Mouse (Mus musculus): Measurements from ENCODE around the gene Nckap1l. TPM values are rescaled to one million over a fixed set of nuclear protein-coding genes. Genes with fewer than 3 reads are reported as not detected.

The Nckap1l gene
- polyA plus RNA-seq, 1 experiment from 2014 or later: 2.4 TPM

DNA sequence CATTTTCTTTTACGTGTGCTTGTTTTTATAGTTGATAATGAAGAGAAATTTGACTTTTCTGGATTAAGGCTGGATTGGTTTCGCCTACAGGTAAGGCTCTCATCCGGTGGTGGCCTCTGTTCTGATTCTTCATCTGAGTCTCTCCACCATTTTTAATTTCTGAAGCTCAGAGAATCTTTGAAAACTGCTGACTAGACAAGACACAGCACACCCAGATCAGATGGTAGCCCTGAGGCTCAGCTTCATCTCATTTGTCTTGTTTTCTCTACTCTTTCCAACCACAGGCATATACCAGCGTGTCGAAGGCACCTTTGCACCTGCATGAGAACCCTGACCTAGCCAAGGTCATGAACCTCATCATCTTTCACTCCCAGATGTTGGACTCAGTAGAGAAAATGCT is 20.2 kb downstream of the Nckap1l start:
- no peak overlapping the region for H3K9ac ChIP-seq
- 74% methylated on average over 5 of the region's 5 CpGs for WGBS

DNA sequence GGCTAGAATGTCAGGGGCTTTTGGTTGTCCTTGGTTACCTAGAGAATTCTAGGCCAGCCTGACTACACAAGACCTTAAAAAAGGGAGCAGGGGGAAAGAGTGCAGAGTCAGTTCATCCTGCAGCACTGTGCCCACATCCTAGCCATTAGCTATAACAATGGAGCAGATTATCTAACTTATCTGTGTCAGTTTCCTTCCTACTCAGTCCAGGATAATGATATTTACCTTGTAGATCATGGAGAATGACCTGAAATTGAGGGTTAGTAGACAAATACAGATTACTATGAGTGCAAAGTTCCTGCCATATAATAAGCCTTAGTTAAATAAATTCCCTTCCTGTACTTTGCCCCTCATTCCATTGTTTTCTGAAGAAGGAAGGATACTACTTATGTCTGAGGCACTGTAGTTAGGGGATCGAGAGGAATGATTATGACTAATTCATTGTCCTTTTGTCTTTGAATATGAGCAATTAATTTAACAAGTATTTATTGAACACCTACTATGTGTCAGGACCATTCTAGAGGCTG is 25.5 kb downstream of the Nckap1l start:
- Histone ChIP-seq H3K4me2 (no peak overlapping the region), H3K4me3 (no peak overlapping the region), H3K4me1 (no peaks in the 10 kb centered on the region), H3K36me3 (no peaks in the 10 kb centered on the region), H3K27me3 (peaks cover 2% of the 10 kb centered on the region; the same call in 1 of the 2 replicates), H3K27ac (no peak overlapping the region), H3K9me3 (no peaks in the 10 kb centered on the region), H3K9ac (no peak overlapping the region)
- 75% methylated on average over 1 of the region's 1 CpGs for WGBS
- no peak for ATAC-seq (ENCODE audit: insufficient number of reproducible peaks, insufficient read depth, low FRiP score, low TSS enrichment, low read depth)

More for the DNA sequence above, 20.2 kb downstream of the Nckap1l start:
- H3K27ac ChIP-seq: no peak overlapping the region
- no peak overlapping the region for H3K4me3 ChIP-seq
- ATAC-seq (ENCODE audit: insufficient number of reproducible peaks, insufficient read depth, low FRiP score, low TSS enrichment, low read depth): no peak
- H3K9me3 ChIP-seq: no peaks in the 10 kb centered on the region
- H3K36me3 ChIP-seq: no peaks in the 10 kb centered on the region
- peaks cover 13% of the 10 kb centered on the region; the same call in 1 of the 2 replicates for H3K4me1 ChIP-seq
- no peaks in the 10 kb centered on the region for H3K27me3 ChIP-seq
- no peak overlapping the region for H3K4me2 ChIP-seq

GRCm38 (mm10) chr15:103480129-103480528 is 26.5 kb downstream of the Nckap1l start:
- H3K9ac ChIP-seq: no peak overlapping the region
- no peak overlapping the region for H3K4me3 ChIP-seq
- H3K27ac ChIP-seq: no peak overlapping the region
- WGBS: 83% methylated on average over 2 of the region's 2 CpGs
- no peaks in the 10 kb centered on the region for H3K9me3 ChIP-seq
- no peaks in the 10 kb centered on the region for H3K4me1 ChIP-seq
- no peak overlapping the region for H3K4me2 ChIP-seq
- peaks cover 2% of the 10 kb centered on the region; the same call in 1 of the 2 replicates for H3K27me3 ChIP-seq
- H3K36me3 ChIP-seq: no peaks in the 10 kb centered on the region
- ATAC-seq (ENCODE audit: insufficient number of reproducible peaks, insufficient read depth, low FRiP score, low TSS enrichment, low read depth): no peak

DNA sequence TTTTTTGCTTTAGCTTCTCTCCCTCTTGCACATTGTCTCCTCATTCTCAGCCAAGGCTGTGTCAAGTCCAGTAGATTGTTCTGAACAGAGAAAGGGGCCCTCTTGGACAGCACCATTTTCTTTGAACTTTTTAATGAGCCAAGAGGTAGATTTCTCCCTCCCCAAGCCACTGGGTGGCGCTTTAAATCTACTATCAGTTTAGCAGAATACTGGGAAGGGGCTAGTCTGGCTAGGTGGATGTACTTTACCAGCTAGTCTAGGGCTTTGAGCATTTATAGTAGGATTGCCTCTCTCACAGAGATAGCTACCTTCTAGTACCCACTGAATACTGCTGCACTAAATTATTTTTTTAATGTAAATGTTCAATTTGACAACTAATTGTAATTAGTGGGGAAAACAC is 28.9 kb downstream of the Nckap1l start:
- no peaks in the 10 kb centered on the region for H3K36me3 ChIP-seq
- peaks cover 2% of the 10 kb centered on the region; the same call in 1 of the 2 replicates for H3K27me3 ChIP-seq
- H3K9ac ChIP-seq: no peak overlapping the region
- H3K9me3 ChIP-seq: no peaks in the 10 kb centered on the region
- H3K4me3 ChIP-seq: no peak overlapping the region
- WGBS: 7% methylated on average over 1 of the region's 1 CpGs
- H3K27ac ChIP-seq: no peak overlapping the region
- no peak overlapping the region for H3K4me2 ChIP-seq
- ATAC-seq (ENCODE audit: insufficient number of reproducible peaks, insufficient read depth, low FRiP score, low TSS enrichment, low read depth): no peak
- no peaks in the 10 kb centered on the region for H3K4me1 ChIP-seq

GRCm38 (mm10) chr15:103484490-103484889 is 30.9 kb downstream of the Nckap1l start:
- 57% methylated on average over 2 of the region's 2 CpGs for WGBS
- H3K27ac ChIP-seq: no peak overlapping the region
- H3K27me3 ChIP-seq: peaks cover 2% of the 10 kb centered on the region; the same call in 1 of the 2 replicates
- no peak overlapping the region for H3K9ac ChIP-seq
- H3K4me1 ChIP-seq: no peaks in the 10 kb centered on the region; the same call in 1 of the 2 replicates
- H3K4me3 ChIP-seq: no peak overlapping the region
- no peak for ATAC-seq (ENCODE audit: insufficient number of reproducible peaks, insufficient read depth, low FRiP score, low TSS enrichment, low read depth)
- H3K4me2 ChIP-seq: no peak overlapping the region
- H3K9me3 ChIP-seq: no peaks in the 10 kb centered on the region
- H3K36me3 ChIP-seq: no peaks in the 10 kb centered on the region

GRCm38 (mm10) chr15:103485106-103485505 is 31.5 kb downstream of the Nckap1l start:
- H3K9ac ChIP-seq: no peak overlapping the region

GRCm38 (mm10) chr15:103486658-103487057 is 33.1 kb downstream of the Nckap1l start:
- Histone ChIP-seq H3K4me1 (no peaks in the 10 kb centered on the region; the same call in 1 of the 2 replicates), H3K9me3 (no peaks in the 10 kb centered on the region), H3K4me3 (no peak overlapping the region), H3K27ac (no peak overlapping the region), H3K36me3 (no peaks in the 10 kb centered on the region), H3K9ac (no peak overlapping the region), H3K4me2 (no peak overlapping the region), H3K27me3 (peaks cover 2% of the 10 kb centered on the region; the same call in 1 of the 2 replicates)
- WGBS: 59% methylated on average over 1 of the region's 1 CpGs
- ATAC-seq (ENCODE audit: insufficient number of reproducible peaks, insufficient read depth, low FRiP score, low TSS enrichment, low read depth): no peak

More at GRCm38 (mm10) chr15:103485106-103485505, 31.5 kb downstream of the Nckap1l start:
- H3K4me1 ChIP-seq: no peaks in the 10 kb centered on the region; the same call in 1 of the 2 replicates
- H3K36me3 ChIP-seq: no peaks in the 10 kb centered on the region
- no peak overlapping the region for H3K4me2 ChIP-seq
- peaks cover 2% of the 10 kb centered on the region; the same call in 1 of the 2 replicates for H3K27me3 ChIP-seq
- H3K27ac ChIP-seq: no peak overlapping the region
- ATAC-seq (ENCODE audit: insufficient number of reproducible peaks, insufficient read depth, low FRiP score, low TSS enrichment, low read depth): no peak
- WGBS: 52% methylated on average over 3 of the region's 3 CpGs
- no peak overlapping the region for H3K4me3 ChIP-seq
- no peaks in the 10 kb centered on the region for H3K9me3 ChIP-seq

- H3K36me3 ChIP-seq: no peaks in the 10 kb centered on the region
- 70% methylated on average over 4 of the region's 4 CpGs for WGBS
- peaks cover 5% of the 10 kb centered on the region for H3K4me1 ChIP-seq
- H3K27ac ChIP-seq: no peak overlapping the region
- no peak overlapping the region for H3K9ac ChIP-seq
- H3K4me3 ChIP-seq: no peak overlapping the region
- H3K27me3 ChIP-seq: peaks cover 2% of the 10 kb centered on the region; the same call in 1 of the 2 replicates
- no peak overlapping the region for H3K4me2 ChIP-seq
- H3K9me3 ChIP-seq: no peaks in the 10 kb centered on the region
- ATAC-seq (ENCODE audit: insufficient number of reproducible peaks, insufficient read depth, low FRiP score, low TSS enrichment, low read depth): no peak
These were observed 34.7 kb downstream of the Nckap1l start for GRCm38 (mm10) chr15:103488336-103488735.

- Histone ChIP-seq H3K4me3 (no peak overlapping the region), H3K9me3 (no peaks in the 10 kb centered on the region), H3K4me2 (no peak overlapping the region), H3K27me3 (no peaks in the 10 kb centered on the region; the same call in none of the 2 replicates), H3K4me1 (peaks cover 16% of the 10 kb centered on the region), H3K36me3 (no peaks in the 10 kb centered on the region), H3K27ac (no peak overlapping the region), H3K9ac (no peak overlapping the region)
- WGBS: 64% methylated on average over 10 of the region's 10 CpGs
- ATAC-seq (ENCODE audit: insufficient number of reproducible peaks, insufficient read depth, low FRiP score, low TSS enrichment, low read depth): no peak
These were observed 42.9 kb downstream of the Nckap1l start for GRCm38 (mm10) chr15:103496204-103497140.

GRCm38 (mm10) chr15:103498157-103498556 is 44.6 kb downstream of the Nckap1l start:
- 23% methylated on average over 3 of the region's 3 CpGs for WGBS
- Histone ChIP-seq H3K27ac (no peak overlapping the region), H3K4me1 (peaks cover 19% of the 10 kb centered on the region), H3K27me3 (no peaks in the 10 kb centered on the region; the same call in none of the 2 replicates), H3K9ac (no peak overlapping the region), H3K9me3 (no peaks in the 10 kb centered on the region), H3K4me2 (no peak overlapping the region), H3K4me3 (no peak overlapping the region), H3K36me3 (no peaks in the 10 kb centered on the region)
- ATAC-seq (ENCODE audit: insufficient number of reproducible peaks, insufficient read depth, low FRiP score, low TSS enrichment, low read depth): no peak

- H3K27me3 ChIP-seq: peaks cover 23% of the 10 kb centered on the region
These were observed 47.1 kb downstream of the Nckap1l start for GRCm38 (mm10) chr15:103500723-103501122.

More at GRCm38 (mm10) chr15:103500723-103501122, 47.1 kb downstream of the Nckap1l start:
- Histone ChIP-seq H3K9me3 (no peaks in the 10 kb centered on the region), H3K36me3 (no peaks in the 10 kb centered on the region), H3K4me1 (peaks cover 25% of the 10 kb centered on the region; the same call in 1 of the 2 replicates), H3K27ac (no peak overlapping the region), H3K4me2 (no peak overlapping the region), H3K9ac (no peak overlapping the region), H3K4me3 (no peak overlapping the region)
- 66% methylated on average over 1 of the region's 1 CpGs for WGBS
- ATAC-seq (ENCODE audit: insufficient number of reproducible peaks, insufficient read depth, low FRiP score, low TSS enrichment, low read depth): no peak

Measured in embryonic facial prominence, embryonic 13.5 days (tissue).